Mouse (Mus musculus): ENCODE measurements at regions not wholly inside any gene's neighbourhood (a gene's known extent, or its start where the extent isn't known, plus 50 kb on each side); places are given as distances from the start of the nearest gene placed in this dataset.
"Not testable (repeated sequence)": the region's sequence is repeated elsewhere in the genome, so short reads cannot be mapped to it uniquely, and the experiment has no call there.

- not testable (repeated sequence) for H3K9ac ChIP-seq (replicated peaks; ENCODE audit: low read depth, low read length); ATAC-seq (ENCODE audit: insufficient number of reproducible peaks, insufficient read depth, low FRiP score, low read depth); H3K27ac ChIP-seq (ENCODE audit: low read length); H3K27me3 ChIP-seq (ENCODE audit: control insufficient read depth, insufficient read depth, low read length); H3K4me3 ChIP-seq (ENCODE audit: low read depth, low read length); H3K36me3 ChIP-seq (ENCODE audit: control insufficient read depth, insufficient read depth, low read length); H3K9me3 ChIP-seq (ENCODE audit: control insufficient read depth, low read depth, low read length); H3K4me1 ChIP-seq (ENCODE audit: control insufficient read depth, insufficient read depth, low read length); H3K4me2 ChIP-seq (replicated peaks; ENCODE audit: low read depth, low read length)
- WGBS, result 11% methylated on average over 1 of the region's 1 CpGs
Measured at GRCm38 (mm10) chr16:8914183-8914582, 84.3 kb downstream of the 1810013L24Rik start.

- WGBS, result 46% methylated on average over 7 of the region's 7 CpGs
- Histone ChIP-seq H3K27me3 (ENCODE audit: control insufficient read depth, insufficient read depth, low read length) (no peaks in the 10 kb centered on the region), H3K4me3 (ENCODE audit: low read depth, low read length) (no peak overlapping the region), H3K36me3 (ENCODE audit: control insufficient read depth, insufficient read depth, low read length) (no peaks in the 10 kb centered on the region), H3K27ac (ENCODE audit: low read length) (no peak overlapping the region), H3K9me3 (ENCODE audit: control insufficient read depth, low read depth, low read length) (no peaks in the 10 kb centered on the region), H3K4me1 (ENCODE audit: control insufficient read depth, insufficient read depth, low read length) (no peaks in the 10 kb centered on the region), H3K4me2 (replicated peaks; ENCODE audit: low read depth, low read length) (no peak overlapping the region), H3K9ac (replicated peaks; ENCODE audit: low read depth, low read length) (no peak overlapping the region)
- no peak for ATAC-seq (ENCODE audit: insufficient number of reproducible peaks, insufficient read depth, low FRiP score, low read depth)
Measured at GRCm38 (mm10) chr16:8916091-8916490, 86.2 kb downstream of the 1810013L24Rik start.

- no peaks in the 10 kb centered on the region for H3K9me3 ChIP-seq (ENCODE audit: control insufficient read depth, low read depth, low read length)
- no peak for ATAC-seq (ENCODE audit: insufficient number of reproducible peaks, insufficient read depth, low FRiP score, low read depth)
- H3K4me1 ChIP-seq (ENCODE audit: control insufficient read depth, insufficient read depth, low read length), result no peaks in the 10 kb centered on the region
- H3K4me3 ChIP-seq (ENCODE audit: low read depth, low read length), result no peak overlapping the region
- 89% methylated on average over 9 of the region's 9 CpGs for WGBS
- no peaks in the 10 kb centered on the region for H3K36me3 ChIP-seq (ENCODE audit: control insufficient read depth, insufficient read depth, low read length)
- H3K27ac ChIP-seq (ENCODE audit: low read length), result no peak overlapping the region
- no peak overlapping the region for H3K4me2 ChIP-seq (replicated peaks; ENCODE audit: low read depth, low read length)
- H3K27me3 ChIP-seq (ENCODE audit: control insufficient read depth, insufficient read depth, low read length), result no peaks in the 10 kb centered on the region
- H3K9ac ChIP-seq (replicated peaks; ENCODE audit: low read depth, low read length), result no peak overlapping the region
Measured at GRCm38 (mm10) chr16:8918741-8919535, 89.0 kb downstream of the 1810013L24Rik start.

GRCm38 (mm10) chr16:8924732-8925131 is 94.8 kb downstream of the 1810013L24Rik start:
- Histone ChIP-seq H3K27ac (ENCODE audit: low read length) (no peak overlapping the region), H3K4me2 (replicated peaks; ENCODE audit: low read depth, low read length) (no peak overlapping the region), H3K4me3 (ENCODE audit: low read depth, low read length) (no peak overlapping the region), H3K27me3 (ENCODE audit: control insufficient read depth, insufficient read depth, low read length) (no peaks in the 10 kb centered on the region), H3K9me3 (ENCODE audit: control insufficient read depth, low read depth, low read length) (no peaks in the 10 kb centered on the region), H3K36me3 (ENCODE audit: control insufficient read depth, insufficient read depth, low read length) (no peaks in the 10 kb centered on the region), H3K4me1 (ENCODE audit: control insufficient read depth, insufficient read depth, low read length) (no peaks in the 10 kb centered on the region), H3K9ac (replicated peaks; ENCODE audit: low read depth, low read length) (no peak overlapping the region)
- no peak for ATAC-seq (ENCODE audit: insufficient number of reproducible peaks, insufficient read depth, low FRiP score, low read depth)
- WGBS, result 84% methylated on average over 4 of the region's 4 CpGs

- no peaks in the 10 kb centered on the region for H3K9me3 ChIP-seq (ENCODE audit: control insufficient read depth, low read depth, low read length)
Measured at GRCm38 (mm10) chr16:8931961-8932360, 102.1 kb downstream of the 1810013L24Rik start.

GRCm38 (mm10) chr16:8933121-8933520 is 103.2 kb downstream of the 1810013L24Rik start:
- no peak overlapping the region for H3K4me2 ChIP-seq (replicated peaks; ENCODE audit: low read depth, low read length)
- H3K9ac ChIP-seq (replicated peaks; ENCODE audit: low read depth, low read length), result no peak overlapping the region
- no peak overlapping the region for H3K4me3 ChIP-seq (ENCODE audit: low read depth, low read length)
- H3K9me3 ChIP-seq (ENCODE audit: control insufficient read depth, low read depth, low read length), result no peaks in the 10 kb centered on the region
- H3K27ac ChIP-seq (ENCODE audit: low read length), result no peak overlapping the region
- WGBS, result 92% methylated on average over 3 of the region's 3 CpGs
- no peaks in the 10 kb centered on the region for H3K36me3 ChIP-seq (ENCODE audit: control insufficient read depth, insufficient read depth, low read length)
- H3K4me1 ChIP-seq (ENCODE audit: control insufficient read depth, insufficient read depth, low read length), result no peaks in the 10 kb centered on the region
- H3K27me3 ChIP-seq (ENCODE audit: control insufficient read depth, insufficient read depth, low read length), result no peaks in the 10 kb centered on the region
- ATAC-seq (ENCODE audit: insufficient number of reproducible peaks, insufficient read depth, low FRiP score, low read depth), result no peak

More at GRCm38 (mm10) chr16:8931961-8932360, 102.1 kb downstream of the 1810013L24Rik start:
- no peak overlapping the region for H3K4me2 ChIP-seq (replicated peaks; ENCODE audit: low read depth, low read length)
- no peaks in the 10 kb centered on the region for H3K36me3 ChIP-seq (ENCODE audit: control insufficient read depth, insufficient read depth, low read length)
- no peak overlapping the region for H3K9ac ChIP-seq (replicated peaks; ENCODE audit: low read depth, low read length)
- H3K4me3 ChIP-seq (ENCODE audit: low read depth, low read length), result no peak overlapping the region
- H3K27me3 ChIP-seq (ENCODE audit: control insufficient read depth, insufficient read depth, low read length), result no peaks in the 10 kb centered on the region
- H3K27ac ChIP-seq (ENCODE audit: low read length), result no peak overlapping the region
- no peaks in the 10 kb centered on the region for H3K4me1 ChIP-seq (ENCODE audit: control insufficient read depth, insufficient read depth, low read length)
- no peak for ATAC-seq (ENCODE audit: insufficient number of reproducible peaks, insufficient read depth, low FRiP score, low read depth)

- no peaks in the 10 kb centered on the region for H3K9me3 ChIP-seq (ENCODE audit: control insufficient read depth, low read depth, low read length)
- H3K27me3 ChIP-seq (ENCODE audit: control insufficient read depth, insufficient read depth, low read length), result no peaks in the 10 kb centered on the region
- ATAC-seq (ENCODE audit: insufficient number of reproducible peaks, insufficient read depth, low FRiP score, low read depth), result no peak
- H3K36me3 ChIP-seq (ENCODE audit: control insufficient read depth, insufficient read depth, low read length), result no peaks in the 10 kb centered on the region
- no peak overlapping the region for H3K4me2 ChIP-seq (replicated peaks; ENCODE audit: low read depth, low read length)
- H3K4me1 ChIP-seq (ENCODE audit: control insufficient read depth, insufficient read depth, low read length), result no peaks in the 10 kb centered on the region
- no peak overlapping the region for H3K27ac ChIP-seq (ENCODE audit: low read length)
- no peak overlapping the region for H3K9ac ChIP-seq (replicated peaks; ENCODE audit: low read depth, low read length)
- no peak overlapping the region for H3K4me3 ChIP-seq (ENCODE audit: low read depth, low read length)
Measured at GRCm38 (mm10) chr16:8936446-8936845, 106.5 kb downstream of the 1810013L24Rik start.

GRCm38 (mm10) chr16:8938516-8938915 is 108.6 kb downstream of the 1810013L24Rik start:
- no peaks in the 10 kb centered on the region for H3K36me3 ChIP-seq (ENCODE audit: control insufficient read depth, insufficient read depth, low read length)
- WGBS, result 44% methylated on average over 5 of the region's 5 CpGs
- no peaks in the 10 kb centered on the region for H3K9me3 ChIP-seq (ENCODE audit: control insufficient read depth, low read depth, low read length)
- H3K4me1 ChIP-seq (ENCODE audit: control insufficient read depth, insufficient read depth, low read length), result no peaks in the 10 kb centered on the region
- no peak for ATAC-seq (ENCODE audit: insufficient number of reproducible peaks, insufficient read depth, low FRiP score, low read depth)
- no peak overlapping the region for H3K27ac ChIP-seq (ENCODE audit: low read length)
- H3K4me2 ChIP-seq (replicated peaks; ENCODE audit: low read depth, low read length), result no peak overlapping the region
- H3K27me3 ChIP-seq (ENCODE audit: control insufficient read depth, insufficient read depth, low read length), result no peaks in the 10 kb centered on the region
- no peak overlapping the region for H3K4me3 ChIP-seq (ENCODE audit: low read depth, low read length)
- H3K9ac ChIP-seq (replicated peaks; ENCODE audit: low read depth, low read length), result no peak overlapping the region

- H3K27ac ChIP-seq (ENCODE audit: low read length), result no peak overlapping the region
- no peak for ATAC-seq (ENCODE audit: insufficient number of reproducible peaks, insufficient read depth, low FRiP score, low read depth)
- H3K4me3 ChIP-seq (ENCODE audit: low read depth, low read length), result no peak overlapping the region
- no peaks in the 10 kb centered on the region for H3K9me3 ChIP-seq (ENCODE audit: control insufficient read depth, low read depth, low read length)
- H3K27me3 ChIP-seq (ENCODE audit: control insufficient read depth, insufficient read depth, low read length), result no peaks in the 10 kb centered on the region
- no peak overlapping the region for H3K4me2 ChIP-seq (replicated peaks; ENCODE audit: low read depth, low read length)
- H3K9ac ChIP-seq (replicated peaks; ENCODE audit: low read depth, low read length), result no peak overlapping the region
- no peaks in the 10 kb centered on the region for H3K36me3 ChIP-seq (ENCODE audit: control insufficient read depth, insufficient read depth, low read length)
- WGBS, result 47% methylated on average over 7 of the region's 7 CpGs
- H3K4me1 ChIP-seq (ENCODE audit: control insufficient read depth, insufficient read depth, low read length), result no peaks in the 10 kb centered on the region
Measured at GRCm38 (mm10) chr16:8939136-8939535, 109.2 kb downstream of the 1810013L24Rik start.

All from stomach, embryonic 14.5 days (tissue).